Mouse (Mus musculus) CD4-positive helper T cell, adult 2 months (primary cell): ENCODE measurements around the gene Rab34.

ENCODE experiments used
- DNase-seq: peaks from one replicate; pipeline ENCODE4 v3.0.0-alpha.2; 2012; ENCODE audit warnings: low read depth, missing footprints, low spot score

The Rab34 gene

DNA sequence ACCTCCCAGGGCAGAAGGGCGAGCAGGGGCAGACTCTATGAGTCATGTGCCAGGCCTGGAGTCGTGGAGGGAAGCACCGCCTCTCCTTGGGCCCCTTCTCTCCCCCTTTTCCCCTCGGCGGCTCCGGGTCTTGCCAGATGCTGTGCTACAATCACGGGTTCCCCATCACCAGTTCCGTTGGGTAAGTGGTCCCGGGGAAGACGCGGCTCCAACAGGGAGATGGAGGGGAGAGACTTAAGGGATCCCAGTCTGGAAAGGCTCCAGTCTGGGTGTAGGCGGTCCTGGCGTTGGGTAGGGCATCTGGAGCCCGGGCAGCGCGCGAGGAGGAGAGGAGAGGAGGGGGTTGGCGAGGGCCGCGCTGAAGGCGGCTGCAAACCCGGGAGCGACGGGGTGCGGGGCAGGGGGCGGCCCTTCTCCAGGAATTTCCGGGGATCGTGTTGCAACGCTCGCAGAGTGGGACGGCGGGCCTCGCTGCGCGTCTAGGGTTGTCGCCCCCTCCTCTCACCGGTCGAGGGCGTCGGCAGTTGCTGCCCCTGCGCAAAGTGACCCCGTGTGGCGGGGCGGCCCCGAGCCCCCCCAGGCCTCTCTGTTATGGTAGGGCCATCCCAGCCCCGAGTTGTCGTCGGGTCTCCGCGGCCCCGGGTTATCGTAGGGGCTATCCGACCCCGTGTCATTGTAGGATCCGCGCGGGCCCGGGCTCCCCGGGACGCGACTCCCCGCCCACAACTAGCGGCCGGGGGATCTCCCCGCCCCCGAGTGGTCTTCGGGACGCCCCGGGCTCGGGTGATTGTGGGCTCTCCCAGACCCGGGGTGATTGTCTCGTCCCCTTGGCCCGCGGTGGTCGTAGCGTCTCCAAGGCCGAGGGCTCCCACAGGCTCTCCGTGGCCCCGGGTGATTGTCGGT lies at the start of gene Rab34:
Gene Rab34 (plus strand): TSS at position 100 of the 903 bp plus-strand sequence.
- DNase-seq = peak; percentile 37

GRCm38 (mm10) chr11:78140665-78141064 lies 47.6 kb upstream of the Rab34 start:
- DNase-seq = no peak

GRCm38 (mm10) chr11:78143520-78143919 lies 44.7 kb upstream of the Rab34 start:
- DNase-seq = no peak

GRCm38 (mm10) chr11:78146168-78146567 lies 42.1 kb upstream of the Rab34 start:
- no peak for DNase-seq

DNA sequence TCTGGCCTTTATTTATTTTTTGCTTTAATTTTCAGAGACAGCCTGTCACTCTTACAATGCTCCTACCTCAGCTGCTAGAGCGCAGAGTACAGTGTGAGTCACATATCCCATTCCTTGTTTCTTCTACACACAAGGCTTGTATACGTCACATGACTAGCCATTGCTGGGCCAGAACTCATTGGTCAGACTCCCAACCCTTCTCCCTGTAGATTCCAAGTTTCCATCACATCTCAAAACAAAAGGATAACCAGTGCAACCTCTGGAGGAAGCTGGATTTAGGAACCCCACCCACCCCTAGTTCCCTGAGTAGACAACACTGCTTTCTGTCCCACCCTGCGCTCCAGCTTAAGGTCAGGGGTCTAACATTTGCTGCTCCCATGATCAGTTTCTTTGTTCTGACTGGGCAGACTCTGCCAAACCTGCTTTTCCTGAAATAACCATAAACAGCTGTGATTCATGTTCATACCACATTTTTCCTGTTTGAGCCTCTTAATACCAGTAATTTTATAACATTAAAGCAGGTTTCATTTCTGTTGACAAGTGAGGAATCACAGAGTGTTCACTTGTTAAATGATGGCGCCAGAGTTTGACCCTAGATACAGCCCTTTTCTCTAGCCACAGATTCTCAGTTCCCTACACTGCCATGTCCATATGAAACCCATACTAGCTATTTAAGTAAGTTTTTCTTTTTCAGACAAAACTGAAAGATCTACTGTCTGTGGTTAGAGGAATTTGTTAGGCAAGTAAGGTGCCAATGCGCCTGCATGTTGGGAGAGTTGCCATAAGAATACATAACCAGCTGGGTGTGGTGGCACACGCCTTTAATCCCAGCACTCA lies 41.3 kb upstream of the Rab34 start:
- no peak for DNase-seq

- DNase-seq = no peak
Observed at GRCm38 (mm10) chr11:78151161-78151560, 37.1 kb upstream of the Rab34 start.

GRCm38 (mm10) chr11:78152299-78153231 lies 35.7 kb upstream of the Rab34 start:
- no peak for DNase-seq

DNA sequence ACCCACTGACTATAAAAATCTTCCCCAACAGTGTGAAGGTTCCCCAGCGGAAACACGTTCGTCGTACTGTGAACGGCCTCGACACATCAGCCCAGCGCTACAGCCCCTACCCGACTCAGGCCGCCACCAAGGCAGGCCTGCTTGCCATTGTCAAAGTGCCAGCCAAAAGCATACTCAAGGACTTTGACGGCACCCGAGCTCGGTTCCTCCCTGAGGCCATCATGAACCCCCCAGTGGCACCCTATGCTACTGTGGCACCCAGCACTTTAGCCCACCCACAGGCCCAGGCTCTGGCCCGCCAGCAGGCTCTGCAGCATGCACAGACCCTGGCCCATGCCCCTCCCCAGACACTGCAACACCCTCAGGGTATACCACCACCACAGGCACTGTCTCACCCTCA lies 34.5 kb upstream of the Rab34 start:
- no peak for DNase-seq

- no peak for DNase-seq
Observed at GRCm38 (mm10) chr11:78155674-78156073, 32.6 kb upstream of the Rab34 start.

GRCm38 (mm10) chr11:78156156-78156699 lies 32.0 kb upstream of the Rab34 start:
- no peak for DNase-seq

- DNase-seq = peak; percentile 88
Observed at GRCm38 (mm10) chr11:78159096-78159495, 29.1 kb upstream of the Rab34 start.

DNA sequence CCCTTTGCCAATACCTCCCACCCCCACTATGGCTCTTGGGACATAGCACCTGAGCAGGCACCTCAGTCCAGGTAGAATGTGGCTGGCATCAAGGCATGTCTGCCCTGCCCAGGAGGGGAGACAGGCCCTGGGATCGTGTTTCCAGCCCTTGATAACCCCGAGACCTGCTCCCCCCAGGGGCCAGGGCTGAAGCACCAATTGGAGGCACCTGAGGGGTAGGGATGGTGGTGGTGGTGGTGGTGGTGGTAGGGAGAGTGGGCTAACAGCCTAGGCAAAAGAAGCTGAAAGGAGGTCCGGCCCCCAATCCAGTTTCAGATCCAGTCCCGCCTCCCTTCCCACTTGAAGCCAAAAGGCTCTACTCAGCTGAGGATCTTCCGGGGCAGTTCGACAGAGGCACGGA lies 28.7 kb upstream of the Rab34 start:
- no peak for DNase-seq

DNA sequence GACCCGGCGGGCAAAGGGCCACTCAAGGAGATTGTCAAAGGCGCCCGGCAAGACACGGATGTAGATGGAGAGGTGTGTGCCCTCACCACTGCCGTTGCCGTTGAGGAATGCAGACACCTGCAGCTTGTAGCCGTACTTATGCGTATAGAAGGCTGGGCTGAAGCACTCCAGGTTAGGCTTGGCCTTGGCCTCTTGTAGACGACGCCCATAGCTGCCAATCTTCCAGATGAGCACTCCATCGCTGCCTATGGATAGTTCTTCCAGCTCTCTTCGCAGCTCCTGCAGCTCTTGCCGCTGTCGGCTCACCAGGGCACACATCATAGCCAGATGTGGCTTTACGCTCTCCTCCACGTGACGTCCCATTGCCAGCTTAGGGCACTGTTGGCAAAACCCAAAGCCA lies 28.1 kb upstream of the Rab34 start:
- DNase-seq = no peak

GRCm38 (mm10) chr11:78160675-78161074 lies 27.6 kb upstream of the Rab34 start:
- no peak for DNase-seq

GRCm38 (mm10) chr11:78161169-78161568 lies 27.1 kb upstream of the Rab34 start:
- no peak for DNase-seq

GRCm38 (mm10) chr11:78161968-78162367 lies 26.3 kb upstream of the Rab34 start:
- no peak for DNase-seq

DNA sequence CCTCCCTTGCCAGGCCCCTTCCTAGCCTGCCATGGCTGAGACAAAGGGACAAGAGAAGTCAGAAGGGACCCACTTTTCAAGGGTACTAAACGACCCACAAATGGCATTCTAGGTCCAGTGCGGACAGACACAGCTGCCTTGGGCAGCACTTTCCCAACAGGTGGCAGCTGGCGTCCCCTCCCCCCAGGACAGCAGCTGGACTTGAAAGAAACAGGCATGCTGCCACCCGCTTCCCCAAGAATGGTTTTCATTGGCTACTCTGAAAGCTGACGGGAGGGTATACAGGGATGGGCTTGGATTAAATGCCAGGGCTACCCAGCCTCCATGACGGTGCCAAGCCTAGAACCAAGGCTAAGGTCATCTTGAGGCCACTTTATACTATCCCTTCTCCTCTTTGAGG lies 25.7 kb upstream of the Rab34 start:
- DNase-seq = no peak

- DNase-seq = no peak
Observed at GRCm38 (mm10) chr11:78163045-78163444, 25.2 kb upstream of the Rab34 start.

GRCm38 (mm10) chr11:78163681-78164603 lies 24.3 kb upstream of the Rab34 start:
- DNase-seq = peak; percentile 54

DNA sequence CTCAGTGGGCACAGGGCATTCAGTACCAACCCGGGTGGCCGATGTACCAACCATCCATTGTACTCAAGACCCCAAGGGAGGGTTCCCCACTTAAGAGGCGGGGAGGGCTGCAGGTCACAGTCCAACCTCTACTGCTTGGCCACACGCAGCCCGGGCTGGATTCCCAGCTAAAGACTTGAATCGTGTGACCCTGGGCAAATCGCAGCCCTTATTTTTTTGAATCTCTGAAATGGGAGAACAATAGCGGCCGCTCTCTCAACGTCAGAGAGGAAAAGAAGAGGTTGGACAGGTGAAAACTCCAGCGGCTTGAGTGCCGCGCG lies 23.7 kb upstream of the Rab34 start:
- DNase-seq = no peak
